Mouse (Mus musculus) kidney, embryonic 14.5 days (tissue): ENCODE results near the gene Kcnn4. TPM values are rescaled to one million over a fixed set of nuclear protein-coding genes. Genes with fewer than 3 reads are reported as not detected.
A peak's percentile ranks its signal among the peaks of the same experiment; 100 is the strongest.

ENCODE experiments used
- ATAC-seq: fragments of 200-750 bp; cut with Nextera tagmentation; 2 replicates; pipeline ENCODE4 v1.8.0; 2017; ENCODE audit warnings: moderate number of reproducible peaks, mild to moderate bottlenecking, moderate TSS enrichment, moderate library complexity; ENCODE audit not compliant: low FRiP score, low TSS enrichment
- H3K27ac ChIP-seq: fragments of 300-500 bp; sonication (generic); 2 replicates; pipeline ENCODE4 v1.5.1; 2014; ENCODE audit warnings: low read depth, mild to moderate bottlenecking, low read length, moderate library complexity, mixed read lengths
- H3K27me3 ChIP-seq: fragments of 300-500 bp; sonication (generic); 2 replicates; pipeline ENCODE4 v1.6.1; 2014; ENCODE audit warnings: mild to moderate bottlenecking, low read length; ENCODE audit not compliant: control insufficient read depth, insufficient read depth
- H3K36me3 ChIP-seq: fragments of 300-500 bp; sonication (generic); 2 replicates; pipeline ENCODE4 v1.6.1; 2014; ENCODE audit warnings: low read length, mixed read lengths; ENCODE audit not compliant: control insufficient read depth, insufficient read depth
- H3K4me1 ChIP-seq: fragments of 300-500 bp; sonication (generic); 2 replicates; pipeline ENCODE4 v1.6.1; 2014; ENCODE audit warnings: low read length, mixed read lengths; ENCODE audit not compliant: control insufficient read depth, insufficient read depth
- H3K4me2 ChIP-seq: fragments of 300-500 bp; sonication (generic); replicated peaks from 2 replicates; pipeline ENCODE4 v1.6.1; 2014; ENCODE audit warnings: low read depth, mild to moderate bottlenecking, low read length
- H3K4me3 ChIP-seq: fragments of 300-500 bp; sonication (generic); 2 replicates; pipeline ENCODE4 v1.5.1; 2014; ENCODE audit warnings: mild to moderate bottlenecking, low read length
- H3K9ac ChIP-seq: fragments of 300-500 bp; sonication (generic); 2 replicates; pipeline ENCODE4 v1.6.1; 2014; ENCODE audit warnings: low read depth, mild to moderate bottlenecking, low read length, moderate library complexity
- H3K9me3 ChIP-seq: fragments of 300-500 bp; sonication (generic); 2 replicates; pipeline ENCODE4 v1.6.1; 2016; ENCODE audit warnings: low read length; ENCODE audit not compliant: control insufficient read depth
- WGBS: fragments of 180-500 bp; shearing (Covaris S2); extraction: QIAGEN DNeasy Blood & Tissue Kit; methylation state at CpG from one replicate; pipeline ENCODE4 v1.1.7; 2014; 5-methylcytosine and 5-hydroxymethylcytosine counted together
- polyA plus RNA-seq: library from polyadenylated mRNA; unstranded; fragments of >200 nt; fragmentation: Nextera tagmentation; extraction: Ambion mirVana; gene quantifications from 2 replicates; pipeline ENCODE4 v1.2.1, GENCODE M21; 2014

Kcnn4 gene
- polyA plus RNA-seq, 1 experiment from 2014 or later = 3.3 TPM

DNA sequence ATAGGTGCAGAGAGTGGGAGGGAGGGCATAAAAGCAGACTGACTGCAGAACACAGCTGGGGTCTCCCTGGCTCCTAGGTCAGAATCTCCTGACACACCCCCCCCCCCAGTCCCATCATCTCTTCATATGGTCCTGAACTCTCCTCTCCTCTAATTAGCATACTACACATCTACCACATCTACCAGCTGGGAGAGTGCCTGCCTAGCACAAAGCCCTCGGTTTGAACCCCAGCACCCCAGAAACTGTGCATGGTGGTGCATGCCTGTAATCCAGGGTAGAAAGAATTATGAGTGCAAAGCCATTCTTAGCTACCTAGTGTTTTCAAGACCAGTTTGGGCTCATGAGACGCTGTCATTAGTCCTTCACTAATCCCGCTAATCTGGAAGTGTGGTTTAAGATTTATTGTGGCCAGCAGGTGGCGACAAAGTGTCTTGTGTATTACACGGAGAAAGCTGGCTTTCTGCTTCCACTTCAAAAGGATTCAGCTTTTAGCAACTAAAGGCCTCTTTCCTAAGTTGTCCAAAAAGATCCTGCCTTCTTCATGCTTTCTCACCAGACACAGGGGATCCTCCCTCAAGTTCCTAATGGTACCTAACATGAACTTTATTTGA lies 34.3 kb upstream of the Kcnn4 start:
- Histone ChIP-seq H3K9me3 (no peaks in the 10 kb centered on the region), H3K9ac (no peak overlapping the region), H3K4me3 (no peak overlapping the region), H3K36me3 (no peaks in the 10 kb centered on the region), H3K27me3 (peaks cover 11% of the 10 kb centered on the region; the same call in 1 of the 2 replicates), H3K27ac (no peak overlapping the region), H3K4me1 (no peaks in the 10 kb centered on the region), H3K4me2 (no peak overlapping the region)
- 0 out of 2 replicates have a peak, but pooled peaks have one; percentile 55 for ATAC-seq
- 22% methylated on average over 5 of the region's 5 CpGs for WGBS

DNA sequence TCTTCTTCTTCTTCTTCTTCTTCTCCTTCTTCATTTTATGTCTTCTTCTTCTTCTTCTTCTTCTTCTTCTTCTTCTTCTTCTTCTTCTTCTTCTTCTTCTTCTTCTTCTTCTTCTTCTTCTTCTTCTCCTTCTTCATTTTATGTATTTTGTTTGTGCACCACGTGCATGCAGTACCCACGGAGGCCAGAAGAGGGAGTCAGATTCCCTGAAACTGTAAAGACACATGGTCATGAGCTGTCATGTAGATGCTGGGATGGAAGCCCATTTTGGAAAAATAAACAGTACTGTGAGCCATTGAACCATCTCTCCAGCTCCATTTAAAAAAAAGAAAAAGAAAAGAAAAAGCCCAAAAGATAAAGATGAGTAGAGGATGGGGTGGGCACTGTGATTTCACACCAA lies 31.8 kb upstream of the Kcnn4 start:
- no peak for ATAC-seq
- Histone ChIP-seq H3K4me3 (no peak overlapping the region), H3K4me1 (no peaks in the 10 kb centered on the region), H3K4me2 (no peak overlapping the region), H3K9ac (no peak overlapping the region), H3K36me3 (no peaks in the 10 kb centered on the region), H3K27ac (no peak overlapping the region), H3K27me3 (peaks cover 9% of the 10 kb centered on the region; the same call in 1 of the 2 replicates), H3K9me3 (no peaks in the 10 kb centered on the region)
- WGBS = 44% methylated on average over 2 of the region's 2 CpGs

DNA sequence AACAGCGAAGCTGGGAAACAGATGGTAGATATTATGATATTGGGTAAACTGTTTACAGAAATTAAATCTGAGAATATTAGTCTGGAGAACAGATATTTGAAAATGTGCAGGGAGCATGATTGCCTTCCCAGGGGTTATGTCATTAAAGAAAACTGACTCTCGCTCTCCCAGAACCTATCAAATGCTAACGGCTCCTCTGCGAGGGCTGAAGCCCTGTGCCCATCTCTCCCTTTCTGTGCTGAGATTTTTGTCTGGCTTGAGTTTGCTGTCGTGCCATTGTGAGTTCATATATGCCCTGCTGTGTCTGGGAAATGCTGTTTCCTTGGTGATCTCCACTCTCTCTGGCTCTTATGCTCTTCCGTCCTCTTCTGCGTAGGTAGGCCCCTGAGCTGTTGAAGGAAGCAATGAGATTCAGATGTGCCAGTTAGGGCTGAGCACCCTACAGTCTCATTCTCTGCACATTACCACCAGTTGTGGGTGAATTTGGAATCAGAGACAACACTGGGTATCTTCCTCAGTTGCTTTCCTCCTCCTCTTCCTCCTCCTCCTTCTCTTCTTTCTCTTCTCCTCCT lies 26.3 kb upstream of the Kcnn4 start:
- Histone ChIP-seq H3K27ac (no peak overlapping the region), H3K36me3 (no peaks in the 10 kb centered on the region), H3K9ac (no peak overlapping the region), H3K4me2 (no peak overlapping the region), H3K27me3 (no peaks in the 10 kb centered on the region), H3K4me3 (no peak overlapping the region), H3K9me3 (no peaks in the 10 kb centered on the region), H3K4me1 (no peaks in the 10 kb centered on the region)
- no peak for ATAC-seq
- WGBS = 75% methylated on average over 7 of the region's 7 CpGs

DNA sequence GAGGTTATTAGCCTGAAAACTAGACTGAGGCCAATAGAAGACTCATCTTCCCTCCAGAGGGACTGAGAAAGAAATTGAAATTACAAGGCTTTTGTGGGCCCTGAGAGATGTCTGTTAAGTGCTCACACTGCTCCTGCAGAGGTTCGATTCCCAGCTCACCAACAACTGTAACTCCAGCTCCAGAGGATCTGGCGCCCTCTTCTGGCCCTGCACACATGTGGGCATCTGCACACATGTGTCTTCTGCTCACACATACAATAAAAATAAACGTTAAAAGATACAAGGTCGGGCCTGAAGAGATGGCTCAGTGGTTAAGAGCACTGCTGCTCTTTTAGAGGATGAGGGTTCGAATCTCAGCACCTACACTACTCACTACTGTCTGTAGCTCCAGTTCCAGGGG lies 23.6 kb upstream of the Kcnn4 start:
- H3K36me3 ChIP-seq = no peaks in the 10 kb centered on the region
- no peak overlapping the region for H3K4me2 ChIP-seq
- WGBS = 66% methylated on average over 5 of the region's 5 CpGs
- no peak overlapping the region for H3K27ac ChIP-seq
- H3K27me3 ChIP-seq = no peaks in the 10 kb centered on the region
- no peak for ATAC-seq
- no peaks in the 10 kb centered on the region for H3K4me1 ChIP-seq
- H3K4me3 ChIP-seq = no peak overlapping the region
- H3K9me3 ChIP-seq = no peaks in the 10 kb centered on the region
- no peak overlapping the region for H3K9ac ChIP-seq

GRCm38 (mm10) chr7:24348896-24349295 lies 21.2 kb upstream of the Kcnn4 start, which contains the start of gene Lypd5:
Gene Lypd5 (plus strand): TSS chr7:24349196.
- no peaks in the 10 kb centered on the region for H3K4me1 ChIP-seq
- no peak within 1 kb of the TSS for H3K9ac ChIP-seq
- H3K4me3 ChIP-seq = no peak within 1 kb of the TSS
- WGBS = 46% methylated on average over 6 of the region's 6 CpGs
- H3K27me3 ChIP-seq = no peaks in the 10 kb centered on the region
- no peaks in the 10 kb centered on the region for H3K9me3 ChIP-seq
- H3K36me3 ChIP-seq = no peaks in the 10 kb centered on the region
- ATAC-seq = no peak
- no peak within 1 kb of the TSS for H3K4me2 ChIP-seq
- H3K27ac ChIP-seq = no peak within 1 kb of the TSS

DNA sequence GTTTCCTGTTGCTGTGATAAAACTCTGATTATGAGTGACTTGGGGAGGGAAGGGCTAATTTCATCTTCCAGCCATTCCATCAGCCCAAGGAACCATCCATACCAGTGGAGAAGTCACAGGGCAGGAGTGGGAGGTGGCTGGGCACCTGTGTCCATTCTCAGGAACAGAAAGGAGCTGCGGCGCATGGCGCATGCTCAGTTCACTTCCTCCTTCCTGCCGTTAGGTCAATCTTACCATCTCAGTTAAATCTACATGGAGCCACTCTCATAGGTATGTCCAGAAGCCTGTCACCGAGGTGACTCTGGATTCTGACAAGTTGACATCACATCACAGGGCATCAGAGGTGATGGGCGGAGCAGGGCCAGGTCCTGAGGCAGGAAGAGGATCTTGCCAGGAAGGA lies 14.4 kb upstream of the Kcnn4 start:
- no peak overlapping the region for H3K9ac ChIP-seq
- no peaks in the 10 kb centered on the region for H3K36me3 ChIP-seq
- no peaks in the 10 kb centered on the region for H3K27me3 ChIP-seq
- H3K9me3 ChIP-seq = no peaks in the 10 kb centered on the region
- H3K4me2 ChIP-seq = no peak overlapping the region
- no peak for ATAC-seq
- H3K4me1 ChIP-seq = no peaks in the 10 kb centered on the region
- no peak overlapping the region for H3K4me3 ChIP-seq
- no peak overlapping the region for H3K27ac ChIP-seq
- 84% methylated on average over 6 of the region's 6 CpGs for WGBS

DNA sequence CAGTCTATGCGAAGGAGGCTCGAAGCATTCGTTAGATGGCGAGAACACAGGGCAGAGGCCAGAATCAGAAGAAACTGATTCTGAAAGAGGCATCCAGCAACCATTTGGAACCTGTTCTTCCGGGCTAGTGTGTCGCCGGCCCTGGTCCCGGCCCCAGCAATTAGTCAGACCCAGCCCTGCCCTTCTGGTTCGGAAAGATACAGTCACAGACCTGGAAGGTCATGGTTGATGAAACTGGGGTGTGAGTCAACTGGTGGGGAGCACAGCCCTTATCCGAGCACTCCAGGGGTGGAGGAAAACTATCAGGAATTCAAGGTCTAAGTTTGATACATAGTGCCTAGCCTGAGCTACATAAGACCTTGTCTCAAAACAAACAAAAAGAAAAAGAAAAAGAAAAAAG lies 14.0 kb upstream of the Kcnn4 start:
- Histone ChIP-seq H3K4me2 (no peak overlapping the region), H3K4me3 (no peak overlapping the region), H3K4me1 (no peaks in the 10 kb centered on the region), H3K9ac (no peak overlapping the region), H3K36me3 (no peaks in the 10 kb centered on the region), H3K27ac (no peak overlapping the region), H3K27me3 (no peaks in the 10 kb centered on the region), H3K9me3 (peaks cover 2% of the 10 kb centered on the region; the same call in 1 of the 2 replicates)
- no peak for ATAC-seq
- WGBS = 79% methylated on average over 10 of the region's 10 CpGs

- Histone ChIP-seq H3K9ac (no peak overlapping the region), H3K4me1 (no peaks in the 10 kb centered on the region), H3K27me3 (no peaks in the 10 kb centered on the region), H3K4me3 (no peak overlapping the region), H3K9me3 (peaks cover 3% of the 10 kb centered on the region; the same call in 1 of the 2 replicates), H3K36me3 (no peaks in the 10 kb centered on the region), H3K4me2 (no peak overlapping the region), H3K27ac (no peak overlapping the region)
- 57% methylated on average over 4 of the region's 4 CpGs for WGBS
- ATAC-seq = no peak
Observed at GRCm38 (mm10) chr7:24357899-24358298, 12.2 kb upstream of the Kcnn4 start.

- Histone ChIP-seq H3K36me3 (no peaks in the 10 kb centered on the region), H3K27ac (no peak overlapping the region), H3K4me3 (no peak overlapping the region), H3K4me1 (no peaks in the 10 kb centered on the region), H3K27me3 (no peaks in the 10 kb centered on the region), H3K9me3 (peaks cover 3% of the 10 kb centered on the region; the same call in 1 of the 2 replicates), H3K4me2 (no peak overlapping the region), H3K9ac (no peak overlapping the region)
- ATAC-seq = no peak
- 24% methylated on average over 9 of the region's 9 CpGs for WGBS
Observed at GRCm38 (mm10) chr7:24359269-24359668, 10.8 kb upstream of the Kcnn4 start.
